Mouse (Mus musculus) retina, adult 2 months (tissue): ENCODE results near the gene Vax2.

Experiments
- DNase-seq: peaks from one replicate; pipeline ENCODE4 v3.0.0-alpha.2; 2012; ENCODE audit warnings: low read depth, low spot score

The Vax2 gene

DNA sequence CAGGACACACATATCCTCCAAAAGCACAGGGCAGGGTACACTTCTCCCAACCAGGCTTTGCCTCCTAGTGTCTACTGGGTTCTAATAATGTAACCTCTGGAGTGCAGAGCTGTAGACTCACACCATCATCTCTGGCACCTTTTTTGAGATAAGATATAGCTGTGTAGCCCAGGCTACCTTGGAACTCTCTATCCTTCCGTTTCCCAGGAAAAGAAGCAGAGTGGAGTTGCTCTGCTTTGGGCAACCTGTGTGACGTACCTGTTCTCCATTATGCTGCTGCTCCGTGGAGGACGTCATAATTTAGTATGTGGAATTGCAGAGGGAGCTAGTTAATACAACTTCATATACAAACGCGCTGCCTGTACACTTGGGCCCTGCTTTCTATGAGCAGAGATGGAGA lies 51.3 kb downstream of the Vax2 start, which contains the start of gene Ankrd53:
Ankrd53 (plus strand) TSS at position 301 of the 400 bp plus-strand sequence.
- DNase-seq = no peak

DNA sequence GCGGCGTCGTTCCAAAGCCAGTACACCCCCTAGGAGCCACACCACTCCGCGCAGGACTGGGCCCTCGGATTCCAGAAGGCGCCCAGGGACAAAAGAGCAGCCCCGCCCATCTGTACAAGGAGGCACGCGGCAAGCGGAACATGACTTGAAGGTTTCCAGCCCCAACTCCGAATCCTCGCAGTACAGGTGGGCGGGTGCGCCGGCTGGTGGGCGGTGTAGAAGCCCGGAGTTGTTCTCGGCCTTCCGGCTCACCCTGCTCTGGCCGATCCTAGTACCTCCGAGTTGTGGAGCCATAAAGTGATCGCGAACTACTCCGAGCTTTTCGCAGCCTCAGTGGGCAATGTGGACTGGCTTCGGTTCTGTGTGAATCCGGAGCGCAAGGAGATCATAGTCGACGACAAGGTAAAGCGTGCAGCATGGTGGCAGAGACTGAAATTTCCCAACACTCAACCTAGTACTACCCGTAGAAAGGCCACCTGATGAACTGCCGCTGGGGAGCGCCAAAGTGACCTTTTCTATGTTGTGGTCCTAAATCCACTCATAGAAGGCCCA lies 51.9 kb downstream of the Vax2 start:
- no peak for DNase-seq

DNA sequence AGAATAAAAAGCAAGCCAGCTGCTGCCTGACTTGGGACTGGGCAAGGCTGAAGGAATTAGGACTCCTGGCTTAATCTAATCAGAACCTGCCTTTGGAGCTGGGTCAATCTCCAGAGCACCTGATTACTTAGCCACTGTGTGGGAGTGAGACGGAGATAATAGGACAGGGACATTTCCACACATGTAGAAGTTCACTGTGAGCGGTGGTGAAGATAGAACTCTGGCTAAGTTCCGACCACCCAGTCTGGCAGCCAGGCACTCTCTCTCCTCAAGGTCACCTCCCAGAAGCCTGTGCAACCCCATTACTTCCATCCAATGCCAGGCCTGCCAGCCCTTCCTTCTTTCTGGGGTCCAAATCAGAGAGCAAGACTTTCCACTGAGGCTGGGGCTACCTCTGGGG lies 55.9 kb downstream of the Vax2 start:
- peak; percentile 76 for DNase-seq

DNA sequence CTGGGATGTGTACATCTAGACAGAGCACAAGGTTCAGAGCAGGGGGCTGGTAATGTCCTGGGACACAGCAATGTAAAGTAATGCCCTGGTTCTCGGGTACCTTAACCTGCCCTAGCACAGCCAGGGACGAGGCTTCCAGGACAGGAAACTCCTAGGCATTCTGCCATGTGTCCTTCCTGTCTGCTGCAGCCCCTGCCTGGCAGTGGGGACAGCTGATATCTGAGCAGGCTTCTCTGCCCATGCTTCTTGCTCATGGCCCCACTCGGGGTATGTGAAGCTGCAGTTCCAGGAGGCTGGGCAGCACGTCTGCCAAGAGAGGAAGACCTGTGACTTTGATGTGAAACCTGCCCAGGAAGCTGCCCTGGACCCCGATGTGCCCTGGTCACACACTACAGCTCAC lies 57.4 kb downstream of the Vax2 start:
- no peak for DNase-seq

DNA sequence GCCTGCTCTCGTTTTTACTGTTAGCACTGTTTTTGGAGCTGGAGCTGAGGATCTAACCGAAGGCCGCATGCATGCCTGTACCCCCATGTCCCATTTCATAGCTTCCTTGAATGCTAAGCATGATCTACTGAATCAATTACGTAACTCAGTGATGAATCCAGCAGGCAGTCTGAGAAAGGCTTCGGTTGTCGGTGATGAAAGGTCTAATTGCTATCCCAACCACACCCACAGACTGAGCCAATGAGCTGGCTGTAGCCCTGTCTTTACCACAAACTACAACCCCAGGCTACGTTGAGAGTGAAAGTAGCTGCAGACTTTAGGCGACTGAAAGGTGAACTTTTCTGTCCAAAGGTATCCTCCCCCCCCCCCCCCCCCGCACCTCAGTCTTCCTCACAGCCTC lies 63.1 kb downstream of the Vax2 start:
- no peak for DNase-seq

DNA sequence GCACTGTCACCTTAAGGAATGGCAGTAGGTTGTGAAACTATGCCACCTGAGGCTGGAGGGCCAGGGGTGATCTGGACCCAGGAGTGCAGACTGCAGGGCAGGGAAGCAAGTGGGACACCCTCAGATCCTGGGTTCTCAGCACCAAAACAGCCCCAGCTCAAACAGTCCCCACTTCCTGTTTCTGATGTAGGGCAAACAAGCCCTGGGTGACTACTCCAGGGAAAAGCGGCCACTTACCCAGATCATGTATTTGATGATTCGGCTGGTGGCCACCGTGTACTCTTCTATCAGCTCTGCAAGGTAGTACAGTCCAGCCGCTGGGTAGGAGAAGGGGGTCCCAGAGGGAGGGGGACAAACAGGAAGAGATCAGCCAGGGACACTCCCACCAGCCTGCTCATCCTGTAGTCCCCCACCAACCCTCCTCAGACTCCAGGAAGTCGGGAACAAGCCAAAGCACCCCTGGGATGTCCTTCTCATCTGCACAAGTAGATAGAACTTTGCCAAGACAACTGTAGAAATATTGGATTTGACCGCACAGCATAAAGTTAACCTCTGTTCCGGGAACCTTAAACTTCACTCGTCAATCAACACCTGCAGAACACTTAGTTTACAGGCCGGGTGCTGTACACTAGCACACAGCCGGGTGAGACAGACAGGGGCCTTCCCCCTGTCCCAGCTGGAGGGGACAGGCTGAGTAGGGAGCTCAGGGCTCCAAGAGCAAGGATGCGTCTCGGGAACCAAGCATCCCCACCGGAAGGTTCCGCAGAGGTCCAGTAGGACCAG lies 63.9 kb downstream of the Vax2 start:
- DNase-seq = no peak

DNA sequence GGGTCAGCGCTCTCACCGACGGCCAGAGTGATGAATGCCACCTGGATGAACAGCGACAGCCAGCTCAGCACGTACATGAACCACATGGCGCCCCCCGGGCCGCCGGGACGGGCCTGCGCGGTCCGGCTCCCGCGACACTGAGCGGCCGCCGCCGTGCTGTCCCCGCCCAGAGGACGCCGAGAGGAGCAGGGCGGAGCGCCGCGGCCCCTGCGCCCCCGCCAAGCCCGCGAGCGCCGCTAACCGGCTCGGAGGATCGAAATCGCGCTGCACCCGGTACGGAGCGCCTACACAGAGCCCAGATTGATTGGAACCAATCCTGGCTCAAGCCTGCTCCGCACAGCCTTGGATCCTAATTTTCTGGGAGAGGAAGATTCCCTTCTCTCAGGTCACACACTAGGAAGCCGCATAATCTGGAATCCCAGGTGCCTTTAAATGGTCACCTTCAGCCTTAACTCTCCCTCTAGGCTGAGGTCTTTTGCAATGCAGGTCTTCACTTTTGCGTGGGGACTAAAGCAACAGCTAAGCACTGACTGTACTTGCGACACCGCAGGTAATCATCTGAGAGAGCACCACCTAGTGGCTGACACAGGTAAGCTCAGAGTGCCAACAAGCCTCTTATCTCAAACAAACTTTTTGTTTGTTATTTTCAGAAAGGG lies 64.7 kb downstream of the Vax2 start, which contains the start of gene Tex261:
Tex261 (minus strand) TSS at position 176 of the 656 bp plus-strand sequence.
- DNase-seq = peak; percentile 81

DNA sequence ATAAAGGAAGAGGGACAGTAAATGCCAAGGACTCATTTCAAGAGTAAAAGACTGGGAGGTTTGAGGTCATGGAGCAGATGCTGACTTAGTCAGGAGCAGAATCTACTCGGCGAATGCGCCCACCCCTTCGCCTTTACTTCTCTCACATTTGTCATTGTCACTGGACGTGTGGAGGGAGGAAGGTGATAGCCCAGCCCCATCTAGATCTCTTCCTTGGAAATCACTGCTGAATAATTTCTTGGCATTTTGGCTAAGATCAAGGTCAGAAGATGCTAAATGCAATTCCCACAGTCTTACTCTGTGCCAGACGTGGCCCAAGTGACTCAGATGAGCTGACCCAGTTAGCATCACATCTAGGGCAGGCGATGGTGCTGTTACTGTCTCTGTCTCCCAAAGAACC lies 67.2 kb downstream of the Vax2 start:
- DNase-seq = no peak

DNA sequence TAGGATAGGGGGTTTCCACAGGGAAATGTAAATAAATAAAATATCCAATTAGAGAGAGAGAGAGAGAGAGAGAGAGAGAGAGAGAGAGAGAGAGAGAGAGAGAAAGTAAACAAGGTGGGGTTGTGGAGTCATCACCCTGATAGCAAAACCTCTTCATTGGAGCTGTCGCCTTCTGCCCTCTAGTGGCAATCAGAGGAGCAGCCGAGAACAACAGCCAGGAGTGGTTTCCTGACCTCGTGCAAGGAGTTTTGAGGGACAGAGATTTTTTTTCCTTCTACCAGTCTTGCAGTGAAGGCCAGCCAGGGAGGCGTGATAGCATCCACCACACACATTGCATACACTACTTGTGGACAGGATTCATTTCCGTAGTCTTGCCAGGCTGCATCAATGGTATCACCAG lies 68.0 kb downstream of the Vax2 start:
- DNase-seq = peak; percentile 49

DNA sequence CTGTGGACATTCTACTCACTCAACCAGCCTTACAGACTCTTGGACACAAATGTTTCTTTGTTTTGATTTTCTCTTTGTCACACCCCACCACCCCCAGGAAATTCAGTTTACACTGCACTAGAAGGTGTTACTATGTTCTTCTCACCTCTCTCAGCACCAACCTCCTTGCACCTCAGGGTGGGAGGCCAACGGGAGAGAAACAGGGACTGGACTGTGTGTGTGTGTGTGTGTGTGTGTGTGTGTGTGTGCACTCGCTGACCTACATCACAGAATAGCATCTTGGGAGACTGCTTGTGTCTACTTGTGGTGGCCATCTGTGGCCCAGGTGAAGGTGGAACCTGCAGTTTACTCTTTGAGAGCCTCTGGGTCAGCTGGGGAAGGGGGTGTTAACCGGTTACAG lies 75.4 kb downstream of the Vax2 start:
- no peak for DNase-seq
